Mouse (Mus musculus): ENCODE data around the gene Ptpn3. TPM values are rescaled to one million over a fixed set of nuclear protein-coding genes. Genes with fewer than 3 reads are reported as not detected.

Ptpn3 gene
- total and polyA plus RNA-seq, 2 experiments = 12.7 to 18.4 TPM

DNA sequence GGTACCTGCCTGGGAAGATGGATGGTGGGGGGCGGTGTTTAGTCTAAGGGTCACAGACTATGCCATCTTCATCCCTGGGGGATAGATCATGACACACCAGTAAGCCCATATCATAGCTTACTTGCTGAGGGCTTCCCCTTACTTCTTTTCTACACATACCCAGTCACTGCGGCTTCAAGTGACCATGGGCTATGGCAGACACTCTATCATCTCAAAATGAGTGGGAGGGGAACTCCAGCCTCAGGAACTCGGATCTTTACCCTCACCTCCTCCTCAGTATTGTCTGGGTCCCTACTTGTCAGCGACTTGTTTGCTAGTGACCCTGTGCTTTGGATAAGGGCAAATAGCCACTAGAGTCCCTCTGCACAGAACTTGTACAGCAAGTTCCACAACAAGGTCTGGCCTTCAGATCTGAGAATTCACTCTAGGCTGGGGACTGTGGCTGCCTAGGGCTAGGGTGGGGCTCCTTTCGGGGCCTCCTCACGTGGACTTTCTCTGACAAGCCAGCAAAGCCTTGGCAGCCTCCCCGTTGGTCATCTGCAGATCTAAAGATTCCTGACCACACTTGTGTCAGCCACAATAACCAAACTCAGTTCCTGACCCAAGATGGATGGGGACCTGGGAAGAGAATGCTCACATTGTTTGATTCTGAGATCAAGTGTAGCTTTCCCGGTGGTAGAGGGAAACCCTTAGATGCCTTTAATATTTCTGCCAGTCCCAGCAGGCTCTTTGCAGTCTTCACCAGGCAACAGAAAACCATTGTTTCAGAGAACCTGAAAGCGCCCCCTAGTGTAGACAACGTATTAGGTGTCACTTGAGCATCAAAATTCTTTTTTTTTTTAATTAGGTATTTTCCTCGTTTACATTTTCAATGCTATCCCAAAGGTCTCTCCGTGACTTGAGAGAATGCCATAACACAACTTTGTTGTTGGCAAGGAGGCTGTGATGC is 134.4 kb downstream of the Ptpn3 start:
- Histone ChIP-seq H3K9ac (ENCODE audit: low read depth, low read length) (no peak overlapping the region), H3K79me2 (ENCODE audit: control insufficient read depth, insufficient read depth, low read length) (no peaks in the 10 kb centered on the region), H3K27ac (replicated peaks; ENCODE audit: insufficient read depth, low read depth, low read length) (no peak overlapping the region), H3K27me3 (ENCODE audit: control insufficient read depth, insufficient read depth, low read length) (no peaks in the 10 kb centered on the region), H3K4me1 (ENCODE audit: control insufficient read depth, insufficient read depth, low read length) (no peaks in the 10 kb centered on the region), H3K4me3 (ENCODE audit: insufficient read depth, low read depth, low read length) (no peak overlapping the region), H3K36me3 (ENCODE audit: control insufficient read depth, insufficient read depth, low read length) (no peaks in the 10 kb centered on the region)
- TF ChIP-seq POLR2A (IDR thresholded peaks at IDR 0.05; ENCODE audit: extremely low read depth, insufficient read depth, low read length) (no peak), CTCF (IDR thresholded peaks at IDR 0.05; ENCODE audit: low read depth, low read length) (no peak)
- peak; percentile 31 for DNase-seq (ENCODE audit: extremely low read depth, low read depth, low spot score)
- WGBS = 65% methylated on average over 12 of the region's 12 CpGs

DNA sequence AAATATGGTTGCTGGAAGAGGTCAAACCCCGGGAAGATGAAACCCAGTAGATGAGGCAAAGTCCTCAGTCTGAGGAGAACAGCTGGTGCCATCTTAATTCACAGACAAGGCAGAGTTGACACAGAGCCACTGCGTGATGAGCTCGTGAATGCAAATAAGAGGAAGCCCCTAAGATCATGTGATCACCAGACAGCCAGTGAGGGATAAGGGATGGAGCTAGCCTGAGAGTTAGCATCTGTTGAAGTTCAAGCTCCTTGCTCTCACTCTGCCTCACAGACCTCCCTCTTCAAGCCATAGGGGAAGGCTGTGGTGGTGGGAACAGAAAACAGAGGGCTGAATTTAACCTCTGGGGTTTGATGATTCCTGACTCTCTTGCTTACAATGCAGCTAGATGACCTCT is 136.0 kb downstream of the Ptpn3 start:
- no peak for TF ChIP-seq POLR2A (IDR thresholded peaks at IDR 0.05; ENCODE audit: extremely low read depth, insufficient read depth, low read length)
- no peak for TF ChIP-seq CTCF (IDR thresholded peaks at IDR 0.05; ENCODE audit: low read depth, low read length)
- Histone ChIP-seq H3K36me3 (ENCODE audit: control insufficient read depth, insufficient read depth, low read length) (no peaks in the 10 kb centered on the region), H3K4me1 (ENCODE audit: control insufficient read depth, insufficient read depth, low read length) (peaks cover 4% of the 10 kb centered on the region; the same call in 1 of the 2 replicates), H3K27ac (replicated peaks; ENCODE audit: insufficient read depth, low read depth, low read length) (no peak overlapping the region), H3K79me2 (ENCODE audit: control insufficient read depth, insufficient read depth, low read length) (no peaks in the 10 kb centered on the region), H3K4me3 (ENCODE audit: insufficient read depth, low read depth, low read length) (no peak overlapping the region), H3K9ac (ENCODE audit: low read depth, low read length) (no peak overlapping the region), H3K27me3 (ENCODE audit: control insufficient read depth, insufficient read depth, low read length) (no peaks in the 10 kb centered on the region)
- WGBS = 29% methylated on average over 3 of the region's 3 CpGs
- no peak for DNase-seq (ENCODE audit: extremely low read depth, low read depth, low spot score)

DNA sequence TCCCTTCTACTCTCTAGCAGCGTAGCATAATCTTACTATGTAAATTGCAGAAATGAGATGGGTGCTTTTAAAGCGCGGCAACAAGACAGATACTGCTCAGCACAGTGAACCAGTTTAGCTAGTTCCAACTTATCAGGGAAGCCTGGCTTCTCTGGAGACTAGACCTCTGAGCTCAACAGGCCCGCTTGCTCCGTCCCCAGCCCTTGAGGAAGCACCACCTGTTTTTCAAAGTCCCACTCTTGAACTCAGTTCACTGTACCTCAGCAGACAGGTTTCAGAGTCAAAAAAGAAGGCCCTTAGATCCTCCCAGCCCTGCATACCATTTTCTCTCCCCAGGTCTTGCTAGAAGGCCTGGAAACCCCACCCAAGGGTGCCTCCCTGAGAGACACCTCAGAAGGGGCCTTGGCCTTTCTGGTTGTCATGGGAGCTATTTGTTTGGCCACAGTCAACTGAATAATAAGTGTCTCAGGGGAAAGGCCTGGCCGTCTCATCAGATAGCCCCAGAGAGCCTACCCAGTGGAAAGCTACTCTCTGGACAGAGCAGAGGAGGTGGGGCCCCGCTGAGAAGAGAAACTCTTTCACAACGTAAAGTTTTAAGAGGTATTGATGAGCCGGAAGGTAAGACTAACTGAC is 136.9 kb downstream of the Ptpn3 start:
- Histone ChIP-seq H3K4me3 (ENCODE audit: insufficient read depth, low read depth, low read length) (no peak overlapping the region), H3K4me1 (ENCODE audit: control insufficient read depth, insufficient read depth, low read length) (peaks cover 6% of the 10 kb centered on the region; the same call in 1 of the 2 replicates), H3K36me3 (ENCODE audit: control insufficient read depth, insufficient read depth, low read length) (no peaks in the 10 kb centered on the region), H3K27ac (replicated peaks; ENCODE audit: insufficient read depth, low read depth, low read length) (no peak overlapping the region), H3K79me2 (ENCODE audit: control insufficient read depth, insufficient read depth, low read length) (no peaks in the 10 kb centered on the region), H3K9ac (ENCODE audit: low read depth, low read length) (no peak overlapping the region), H3K27me3 (ENCODE audit: control insufficient read depth, insufficient read depth, low read length) (no peaks in the 10 kb centered on the region)
- 94% methylated on average over 9 of the region's 9 CpGs for WGBS
- no peak for DNase-seq (ENCODE audit: extremely low read depth, low read depth, low spot score)
- no peak for TF ChIP-seq CTCF (IDR thresholded peaks at IDR 0.05; ENCODE audit: low read depth, low read length)
- TF ChIP-seq POLR2A (IDR thresholded peaks at IDR 0.05; ENCODE audit: extremely low read depth, insufficient read depth, low read length) = no peak

DNA sequence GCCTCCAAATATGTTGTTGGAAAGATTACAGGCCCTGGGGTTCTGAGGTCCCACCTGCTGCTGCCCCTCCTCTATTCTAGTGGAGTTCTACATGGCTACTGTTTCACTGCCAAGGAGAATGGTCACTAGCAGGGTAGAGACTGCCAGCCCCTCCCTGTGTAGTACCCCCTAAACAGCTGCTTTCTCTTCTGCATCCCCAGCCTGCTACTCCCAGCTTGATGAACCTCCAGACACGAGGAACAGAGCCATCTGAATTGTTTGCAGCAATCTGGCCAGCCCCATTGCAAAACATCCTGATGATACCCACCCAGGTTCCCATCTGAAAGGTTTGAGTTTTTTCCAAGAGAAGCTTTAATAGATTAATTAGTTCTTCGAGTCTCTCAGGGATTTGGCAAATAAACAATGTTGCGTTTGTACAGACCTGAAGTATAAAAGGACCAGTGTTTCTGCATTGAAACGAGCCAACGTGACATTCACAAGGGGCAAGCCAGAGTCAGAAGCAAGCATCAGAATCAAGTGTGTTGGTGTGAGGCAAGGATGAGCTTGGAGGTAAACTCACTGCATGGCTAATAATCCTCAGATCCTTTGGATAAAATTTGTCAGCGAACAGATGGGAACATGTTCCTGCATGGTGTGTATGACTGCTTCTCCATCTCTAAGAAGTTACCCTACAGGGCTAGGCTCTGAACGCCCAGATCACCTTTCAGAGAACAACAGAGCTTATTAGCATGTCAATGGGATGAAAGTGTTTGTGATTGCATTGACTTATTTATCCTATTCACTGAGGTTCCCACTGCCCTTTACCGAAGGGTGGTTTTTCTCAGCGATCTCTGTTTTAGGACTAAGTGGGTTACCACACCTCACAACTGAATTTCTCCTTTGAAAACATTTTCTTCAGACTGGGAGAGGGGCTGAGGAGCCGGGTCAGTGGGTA is 138.6 kb downstream of the Ptpn3 start:
- Histone ChIP-seq H3K27ac (replicated peaks; ENCODE audit: insufficient read depth, low read depth, low read length) (no peak overlapping the region), H3K79me2 (ENCODE audit: control insufficient read depth, insufficient read depth, low read length) (no peaks in the 10 kb centered on the region), H3K36me3 (ENCODE audit: control insufficient read depth, insufficient read depth, low read length) (no peaks in the 10 kb centered on the region), H3K27me3 (ENCODE audit: control insufficient read depth, insufficient read depth, low read length) (no peaks in the 10 kb centered on the region), H3K4me3 (ENCODE audit: insufficient read depth, low read depth, low read length) (no peak overlapping the region), H3K4me1 (ENCODE audit: control insufficient read depth, insufficient read depth, low read length) (peaks cover 6% of the 10 kb centered on the region; the same call in 1 of the 2 replicates), H3K9ac (ENCODE audit: low read depth, low read length) (no peak overlapping the region)
- TF ChIP-seq POLR2A (IDR thresholded peaks at IDR 0.05; ENCODE audit: extremely low read depth, insufficient read depth, low read length) (no peak), CTCF (IDR thresholded peaks at IDR 0.05; ENCODE audit: low read depth, low read length) (no peak)
- WGBS = 63% methylated on average over 10 of the region's 10 CpGs
- DNase-seq (ENCODE audit: extremely low read depth, low read depth, low spot score) = no peak

DNA sequence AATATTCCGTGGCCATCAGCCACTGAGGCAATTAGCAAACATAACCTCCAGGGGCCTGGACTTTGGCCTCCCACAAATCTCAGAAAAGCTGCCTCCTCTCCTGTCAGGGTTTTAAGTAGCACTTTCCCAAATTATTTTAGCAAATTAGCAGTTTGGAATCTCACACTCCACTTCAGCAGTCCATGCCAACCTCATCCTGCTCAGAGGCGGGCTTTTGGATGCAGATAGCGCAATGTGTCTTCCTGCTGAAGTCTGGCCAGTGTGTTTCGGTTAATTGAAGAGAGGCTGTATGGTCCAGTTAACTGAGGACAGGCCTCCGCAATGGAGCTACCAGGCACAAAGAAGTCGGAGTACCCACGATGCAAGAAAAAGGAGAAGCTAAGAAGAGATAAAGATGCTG is 141.1 kb downstream of the Ptpn3 start:
- no peaks in the 10 kb centered on the region for H3K79me2 ChIP-seq (ENCODE audit: control insufficient read depth, insufficient read depth, low read length)
- 25% methylated on average over 7 of the region's 7 CpGs for WGBS

More for the DNA sequence above, 141.1 kb downstream of the Ptpn3 start:
- peak; percentile 77 for DNase-seq (ENCODE audit: extremely low read depth, low read depth, low spot score)
- Histone ChIP-seq H3K36me3 (ENCODE audit: control insufficient read depth, insufficient read depth, low read length) (no peaks in the 10 kb centered on the region), H3K4me3 (ENCODE audit: insufficient read depth, low read depth, low read length) (no peak overlapping the region), H3K27ac (replicated peaks; ENCODE audit: insufficient read depth, low read depth, low read length) (peak overlapping the region; percentile 63), H3K4me1 (ENCODE audit: control insufficient read depth, insufficient read depth, low read length) (peaks cover 6% of the 10 kb centered on the region; the same call in 1 of the 2 replicates), H3K27me3 (ENCODE audit: control insufficient read depth, insufficient read depth, low read length) (no peaks in the 10 kb centered on the region), H3K9ac (ENCODE audit: low read depth, low read length) (no peak overlapping the region)
- TF ChIP-seq POLR2A (IDR thresholded peaks at IDR 0.05; ENCODE audit: extremely low read depth, insufficient read depth, low read length) (no peak), CTCF (IDR thresholded peaks at IDR 0.05; ENCODE audit: low read depth, low read length) (no peak)
